Mouse (Mus musculus) G1E (cell line): Measurements from ENCODE around the gene Pop5.

Experiments used
- CTCF ChIP-seq: IDR thresholded peaks from 2 replicates; pipeline ENCODE4 v1.5.1; 2012; ENCODE audit warnings: low read depth, low read length, inconsistent platforms, mixed read lengths
- GATA1 ChIP-seq: IDR thresholded peaks from 2 replicates; pipeline ENCODE4 v1.6.1; 2012; ENCODE audit warnings: borderline replicate concordance, low read length, inconsistent platforms, mixed read lengths
- TAL1 ChIP-seq: conservative IDR thresholded peaks from 2 replicates; pipeline ENCODE4 v1.6.1; 2012; ENCODE audit warnings: low read depth, low read length, inconsistent platforms, mixed read lengths

- TF ChIP-seq GATA1 (no peak), TAL1 (no peak), CTCF (no peak)
Observed at GRCm38 (mm10) chr5:115193226-115193625, 42.4 kb upstream of the Pop5 start.
